Mouse (Mus musculus): ENCODE data around the gene Glrx2. TPM values are rescaled to one million over a fixed set of nuclear protein-coding genes. Genes with fewer than 3 reads are reported as not detected.

Gene Glrx2
- polyA plus RNA-seq (2017; shearing (Covaris generic)): 80.7 TPM

GRCm38 (mm10) chr1:143716038-143716437 is at the start of gene Glrx2:
Gene Glrx2 (plus strand): TSS chr1:143716338.

GRCm38 (mm10) chr1:143702741-143703262 is 13.3 kb upstream of the Glrx2 start, which contains the start of gene Cdc73:
Gene Cdc73 (minus strand): TSS chr1:143702893.

GRCm38 (mm10) chr1:143776446-143777411 is 60.6 kb downstream of the Glrx2 start, which contains the start of the genes Trove2 and Uchl5:
Gene Trove2 (minus strand): TSS chr1:143777068.
Gene Uchl5 (plus strand): TSS chr1:143777272.

Other genes starting within 250 kb of the Glrx2 start
- 0.20 TPM for gene B3galt2, start 75.7 kb upstream of the Glrx2 start, polyA plus RNA-seq (2017; shearing (Covaris generic))
- gene Cdc73, start 13.4 kb upstream of the Glrx2 start, polyA plus RNA-seq (2017; shearing (Covaris generic)): 69.1 TPM
- 3.9 TPM for gene Trove2, start 60.7 kb downstream of the Glrx2 start, polyA plus RNA-seq (2017; shearing (Covaris generic))
- gene Uchl5, start 60.9 kb downstream of the Glrx2 start, polyA plus RNA-seq (2017; shearing (Covaris generic)): 57.7 TPM

Data from CD4-positive, CD25-positive, alpha-beta regulatory T cell (primary cell).